Mouse (Mus musculus) adipocyte (in vitro differentiated cells): ENCODE results near the gene Zfp64.

ENCODE experiments used
- DNase-seq: peaks from one replicate; pipeline ENCODE4 v3.0.0-alpha.2; 2016; ENCODE audit warnings: low spot score

The Zfp64 gene

DNA sequence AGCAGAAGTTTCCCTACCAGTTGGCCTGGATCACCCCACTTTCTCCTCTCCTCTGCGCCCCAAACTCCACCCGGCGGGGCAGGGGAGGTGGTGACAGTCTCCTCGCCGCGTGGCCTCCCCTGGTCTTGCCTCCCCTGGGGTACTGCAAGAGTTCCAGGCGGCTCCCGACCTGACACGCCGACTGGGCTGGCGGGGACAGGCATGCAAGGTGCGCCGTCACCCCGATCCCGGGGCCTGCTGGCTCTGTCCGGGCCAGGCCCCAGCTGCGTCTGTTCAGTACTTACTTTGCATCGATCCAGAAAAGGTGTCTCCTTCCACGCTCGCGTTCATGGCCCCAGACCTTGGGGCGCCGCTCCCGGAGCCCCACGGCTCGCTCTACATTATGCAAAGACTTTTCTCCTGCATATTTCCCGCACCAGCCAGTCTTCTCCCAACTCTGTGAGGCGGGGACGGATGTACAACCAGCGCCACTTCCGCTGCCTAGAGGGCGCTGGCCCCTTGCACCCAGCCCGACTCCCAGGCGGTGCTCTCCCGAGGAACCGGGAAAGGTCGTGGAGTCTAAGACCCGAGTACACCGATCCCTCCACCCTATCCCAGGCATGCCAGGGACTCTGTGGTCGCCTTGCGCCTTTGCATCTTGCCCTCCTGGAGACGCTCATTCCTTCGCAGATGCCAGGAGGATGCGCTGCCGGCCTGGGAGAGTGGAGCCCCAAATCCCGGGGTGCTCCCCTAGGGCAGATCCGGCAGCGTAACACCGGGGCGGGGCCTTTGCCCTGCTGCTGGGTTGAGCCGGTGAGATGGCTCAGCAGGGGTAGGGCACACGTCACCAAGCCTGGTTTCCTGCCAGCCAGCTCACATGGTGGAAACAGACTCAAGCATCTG is at the start of gene Zfp64:
TSS of gene Zfp64 (minus strand) at position 753 of the 882 bp plus-strand sequence.
- peak; percentile 94 for DNase-seq

DNA sequence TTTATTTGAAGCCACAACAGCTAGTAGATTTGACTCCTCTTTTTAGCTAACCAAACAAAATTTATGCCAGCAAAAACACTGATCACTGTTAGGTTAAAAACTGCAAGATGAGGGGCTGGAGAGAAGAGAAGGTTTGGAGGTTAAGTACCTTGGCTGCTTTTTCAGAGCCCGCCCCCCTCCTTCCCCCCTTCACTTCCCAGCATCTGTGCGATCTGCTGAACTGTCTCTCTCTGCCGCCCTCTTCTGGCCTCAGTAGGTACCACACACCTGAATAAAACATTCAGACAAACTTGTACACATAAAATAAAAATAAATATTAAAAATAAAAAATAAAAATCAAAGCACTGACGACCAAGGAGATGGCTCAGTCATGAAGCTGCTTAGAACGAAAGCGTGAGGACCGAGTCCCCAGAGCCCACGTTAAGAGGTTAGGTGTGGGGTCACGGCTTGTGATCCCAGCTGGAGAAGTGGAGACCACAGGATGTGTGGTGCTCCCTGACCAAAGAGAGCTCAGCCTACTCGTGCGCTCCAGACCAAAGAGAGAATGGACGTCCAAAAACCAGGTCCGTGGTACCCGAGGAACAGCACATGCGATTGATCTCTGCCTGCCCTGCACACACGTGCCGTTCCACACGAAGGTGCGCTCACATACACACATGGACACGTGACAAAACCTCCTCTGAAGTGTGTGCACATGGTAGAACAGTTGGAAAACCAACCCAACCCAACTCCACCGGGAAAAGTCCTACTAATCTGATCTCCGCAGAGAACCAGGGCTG is 37.4 kb upstream of the Zfp64 start:
- DNase-seq: no peak

DNA sequence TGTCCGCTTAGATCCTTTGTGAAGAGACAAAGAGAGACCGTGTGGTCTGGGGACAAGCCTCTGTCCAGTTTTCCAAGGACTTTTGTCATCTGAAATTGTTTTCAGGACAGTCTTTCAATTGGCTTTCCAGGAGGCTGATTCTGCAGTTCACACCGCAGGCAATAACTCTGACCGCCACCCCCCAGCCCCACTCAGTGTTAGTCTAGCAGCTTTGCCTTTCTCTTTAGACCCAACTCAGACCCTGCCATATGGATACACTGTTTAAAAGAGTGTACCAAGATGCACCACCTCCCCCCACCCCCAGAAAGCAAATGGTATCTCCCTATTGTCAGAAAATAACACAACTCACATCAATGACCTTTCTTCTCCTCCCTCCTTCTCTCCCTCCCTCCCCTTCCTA is 35.6 kb upstream of the Zfp64 start:
- DNase-seq: no peak

DNA sequence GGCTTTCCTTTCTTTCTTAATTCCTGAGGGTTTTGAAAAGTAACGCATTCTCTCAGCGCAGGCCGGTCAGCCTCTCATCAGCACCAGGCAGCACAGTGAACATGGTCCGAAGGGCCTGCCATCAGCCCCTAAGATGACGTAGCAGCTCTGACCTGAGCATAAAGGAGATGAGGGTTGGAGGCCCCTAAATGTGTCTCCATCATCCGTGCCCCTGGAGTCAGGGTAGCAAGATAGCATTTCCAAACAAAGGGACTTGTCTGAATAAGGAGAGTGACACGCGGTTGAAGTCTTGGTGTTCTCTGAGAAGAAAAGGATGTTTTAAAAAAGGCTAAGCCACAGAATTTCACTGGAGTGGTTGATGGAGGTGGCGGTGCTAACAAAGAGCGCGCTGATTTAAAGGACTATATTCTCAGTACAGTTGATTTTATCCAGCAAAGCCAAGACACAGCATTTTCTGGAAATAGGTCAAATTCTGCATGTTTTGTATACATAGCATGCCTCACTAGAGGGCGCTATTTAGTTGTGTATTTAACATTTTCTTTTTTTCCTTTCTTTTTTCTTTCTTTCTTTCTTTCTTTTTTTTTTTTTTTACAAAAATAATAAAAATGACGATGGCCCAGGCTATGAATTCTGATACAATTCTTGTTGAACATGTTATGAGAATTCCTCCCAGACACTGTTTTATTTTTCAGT is 34.8 kb upstream of the Zfp64 start:
- peak; percentile 75 for DNase-seq

DNA sequence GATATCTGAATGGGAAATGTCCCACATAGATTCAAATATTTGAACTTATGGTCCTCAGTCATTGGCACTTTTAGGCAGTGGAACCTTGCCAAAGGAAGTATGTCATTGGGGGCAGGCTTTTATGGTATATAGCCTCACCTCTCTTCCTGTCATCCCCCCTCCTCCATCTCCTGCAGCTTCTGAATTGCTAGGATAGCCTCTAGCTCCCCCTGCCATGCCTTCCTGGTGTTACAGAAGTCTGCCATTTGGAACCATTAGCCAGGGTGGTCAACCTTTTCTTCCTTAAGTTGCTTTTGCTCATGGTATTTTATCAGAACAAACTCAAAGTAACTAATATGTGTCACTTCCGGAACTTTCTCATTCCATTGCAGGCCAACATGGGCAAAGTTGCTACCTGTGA is 32.7 kb upstream of the Zfp64 start:
- no peak for DNase-seq

DNA sequence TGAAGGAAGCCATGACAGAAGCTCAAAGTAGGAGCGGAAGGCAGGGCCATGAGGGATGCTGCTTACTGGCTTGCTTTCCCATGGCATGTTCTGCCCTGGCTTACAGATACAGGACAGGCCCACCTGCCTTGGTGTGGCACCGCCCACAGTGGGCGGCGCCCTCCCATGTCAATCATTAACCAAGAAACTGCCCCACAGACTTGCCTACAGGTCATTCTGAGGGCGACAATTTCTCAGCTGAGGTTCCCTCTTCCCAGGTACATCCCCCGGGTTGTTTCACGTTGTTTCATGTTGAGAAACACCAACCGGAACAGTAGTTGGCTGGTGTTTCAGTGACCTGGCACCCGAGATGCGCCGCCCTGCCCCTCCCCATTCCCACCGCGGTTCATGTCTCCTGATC is 32.0 kb upstream of the Zfp64 start:
- DNase-seq: no peak

DNA sequence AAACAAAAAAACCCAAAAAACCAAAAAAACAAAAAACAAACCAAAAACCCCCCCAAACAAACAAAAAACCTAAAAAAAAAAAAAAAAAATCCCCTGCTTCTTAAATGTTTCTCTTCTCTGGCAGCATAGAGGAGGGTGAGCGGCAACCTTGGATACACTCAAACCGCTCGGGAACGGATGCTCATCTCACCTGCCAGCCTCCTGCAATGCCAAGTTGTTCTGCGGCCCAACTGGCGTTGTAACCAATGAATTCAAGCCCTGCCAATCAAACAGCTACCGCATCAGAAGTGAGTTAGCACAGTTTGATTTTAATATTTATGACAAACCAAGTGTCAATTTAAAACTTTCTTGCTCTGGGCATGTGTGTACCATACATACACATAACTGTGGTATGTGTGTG is 26.6 kb upstream of the Zfp64 start:
- no peak for DNase-seq

DNA sequence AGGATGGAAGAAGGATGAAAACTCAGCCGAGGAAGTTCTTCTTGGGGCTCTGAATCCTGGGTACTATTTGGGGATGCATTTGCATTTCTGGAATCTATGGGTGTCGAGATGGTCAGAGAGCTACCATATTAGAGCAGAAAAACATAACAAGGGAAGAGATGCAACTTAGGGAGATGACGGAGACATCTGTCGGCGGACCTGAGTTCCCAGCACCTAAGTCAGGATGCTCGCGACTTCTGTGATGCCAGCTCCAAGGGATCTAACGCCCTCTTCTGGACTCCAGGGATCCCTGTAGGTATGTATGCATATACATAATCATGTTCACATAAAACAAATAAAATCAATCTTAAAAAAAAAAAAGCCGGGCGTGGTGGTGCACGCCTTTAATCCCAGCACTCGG is 26.1 kb upstream of the Zfp64 start:
- DNase-seq: no peak

DNA sequence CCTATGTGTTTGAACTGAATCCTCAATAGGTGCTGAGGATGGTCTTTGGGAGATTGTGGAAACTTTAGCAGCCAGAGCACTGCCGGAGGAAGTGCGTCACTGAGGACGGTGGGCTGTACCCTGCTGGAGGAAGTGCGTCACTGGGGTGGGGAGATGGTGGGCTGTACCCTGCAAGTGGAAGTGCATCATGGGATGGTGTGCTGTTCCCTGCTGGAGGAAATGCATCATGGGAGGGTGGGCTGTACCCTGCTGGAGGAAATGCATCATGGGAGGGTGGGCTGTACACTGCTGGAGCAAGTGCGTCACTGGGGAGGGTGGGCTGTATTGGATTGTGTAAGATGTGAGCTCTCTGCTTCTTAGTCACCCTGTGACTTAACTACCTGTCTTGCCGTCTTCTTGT is 25.5 kb upstream of the Zfp64 start:
- DNase-seq: no peak

DNA sequence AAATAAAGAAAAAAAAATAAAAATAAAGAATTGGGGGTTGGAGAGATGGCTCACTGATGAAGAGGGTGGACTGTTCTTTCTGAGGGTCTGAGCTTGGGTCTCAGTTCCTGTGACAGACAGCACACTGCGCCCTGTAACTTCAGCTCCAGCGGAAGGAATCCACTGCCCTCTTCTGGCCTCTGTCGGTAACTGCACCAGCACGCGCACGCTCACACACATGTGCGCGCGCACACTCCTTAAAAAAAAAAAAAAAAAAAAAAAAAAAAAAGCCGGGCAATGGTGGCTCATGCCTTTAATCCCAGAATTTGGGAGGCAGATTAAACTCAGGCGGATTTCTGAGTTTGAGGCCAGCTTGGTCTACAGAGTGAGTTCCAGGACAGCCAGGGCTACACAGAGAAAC is 24.4 kb upstream of the Zfp64 start:
- no peak for DNase-seq

DNA sequence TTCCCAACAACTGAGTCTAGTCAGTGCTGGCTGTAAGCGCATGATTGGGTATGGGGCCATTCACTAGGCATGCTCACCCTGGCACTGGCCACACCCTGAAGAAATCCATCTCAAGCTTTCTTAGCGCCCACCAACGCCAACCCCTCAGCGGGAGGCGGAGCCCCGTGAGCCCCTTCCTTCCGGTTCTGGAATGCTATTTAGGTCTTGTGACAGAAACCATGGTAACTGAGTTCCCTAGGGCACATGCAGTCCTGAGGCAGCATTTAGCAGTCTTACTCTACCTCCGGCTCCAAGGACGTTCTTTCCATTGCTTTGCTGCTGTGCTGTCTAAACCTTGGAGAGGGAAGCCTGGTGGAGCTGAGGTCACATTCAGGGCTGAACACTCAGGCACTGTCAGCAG is 22.6 kb upstream of the Zfp64 start:
- DNase-seq: no peak

DNA sequence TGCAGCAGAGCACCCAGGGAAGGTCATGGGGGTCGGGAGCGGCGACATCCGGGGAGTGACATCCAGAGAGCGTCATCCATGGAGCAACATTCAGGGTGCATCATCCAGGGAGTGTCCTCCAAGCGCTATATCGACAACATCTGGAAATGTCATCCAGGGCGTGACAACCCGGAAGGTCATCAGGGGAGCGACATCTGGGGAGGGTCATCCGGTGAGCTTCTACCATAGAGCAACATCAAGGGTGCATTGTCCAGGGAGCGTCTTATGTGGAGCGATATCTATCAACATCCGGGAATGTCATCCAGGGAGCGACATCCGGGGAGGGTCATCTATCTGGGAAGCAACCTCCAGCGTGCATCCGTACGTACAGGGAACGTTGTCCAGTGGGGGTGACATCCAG is 14.7 kb upstream of the Zfp64 start:
- no peak for DNase-seq

DNA sequence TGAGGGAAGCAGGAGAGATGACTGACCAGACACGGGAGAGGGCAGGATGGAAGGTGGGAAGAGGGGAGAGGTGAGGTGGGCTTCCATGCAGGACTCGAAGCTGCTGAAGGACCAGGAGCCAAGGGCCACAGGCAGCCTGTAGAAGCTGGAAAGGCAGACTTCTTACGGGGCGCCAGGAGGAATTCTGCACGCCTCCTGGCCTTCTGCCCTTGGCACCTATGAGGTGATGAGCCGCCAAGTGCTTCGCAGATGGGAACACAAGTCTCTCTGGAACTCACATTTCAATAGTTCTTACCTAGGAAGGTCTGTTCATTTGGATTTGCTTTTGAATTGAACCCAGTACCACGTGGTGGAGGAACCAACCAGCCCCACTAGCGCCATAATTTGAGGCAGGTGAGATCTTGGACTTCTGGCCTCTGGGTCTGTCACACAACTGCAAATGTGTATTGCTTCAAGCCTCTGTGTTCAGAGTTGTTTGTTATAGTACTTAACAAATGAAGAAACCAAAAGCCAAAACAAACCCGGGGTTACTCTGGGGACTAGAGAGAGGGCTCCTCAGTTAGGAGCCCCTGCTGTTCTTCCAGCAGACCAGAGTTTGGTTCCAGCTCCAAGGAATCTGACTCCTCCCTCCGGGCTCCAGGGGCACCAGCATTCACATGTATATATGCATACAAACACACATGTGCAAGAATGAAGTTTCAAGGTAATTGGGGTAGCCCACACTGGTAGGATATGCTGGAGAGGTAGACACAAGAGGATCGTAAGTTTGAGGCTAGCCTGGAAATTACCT is 12.9 kb upstream of the Zfp64 start:
- no peak for DNase-seq

DNA sequence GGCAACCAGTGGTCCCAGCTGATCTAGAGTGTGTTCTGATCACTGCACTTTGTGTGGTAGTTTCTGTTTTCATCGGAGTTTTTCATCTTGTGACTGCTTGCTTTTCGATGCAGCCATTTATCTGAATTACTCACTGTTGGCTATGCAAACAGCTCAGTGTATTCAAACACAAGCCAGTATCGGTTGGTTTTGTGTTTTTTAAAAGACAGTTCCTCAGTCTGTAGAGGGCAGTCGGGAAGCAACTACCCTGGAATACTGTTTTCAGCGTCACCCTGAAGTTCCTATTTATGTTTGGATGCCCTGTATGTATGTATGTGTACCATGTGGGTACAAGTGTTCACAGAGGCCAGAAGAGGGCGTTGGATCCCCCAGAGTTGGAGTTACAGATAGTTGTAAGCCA is 11.1 kb upstream of the Zfp64 start:
- no peak for DNase-seq

DNA sequence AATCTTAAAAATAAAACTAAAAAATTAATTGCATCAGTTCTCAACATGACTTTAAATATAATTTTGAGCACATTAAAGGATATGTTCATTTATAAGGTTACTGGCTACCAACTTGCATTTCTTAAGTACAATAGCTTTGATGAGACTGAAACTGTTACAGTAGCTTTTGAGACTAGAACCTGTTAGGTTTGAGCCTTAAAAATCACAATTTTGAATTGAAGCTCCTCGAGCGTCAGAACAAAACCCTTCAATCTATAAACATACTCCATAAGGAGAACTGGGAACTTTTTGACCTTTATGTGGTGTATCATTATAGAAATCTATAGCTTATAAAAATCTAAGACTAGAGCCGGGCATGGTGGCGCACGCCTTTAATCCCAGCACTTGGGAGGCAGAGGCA is 9.5 kb upstream of the Zfp64 start:
- no peak for DNase-seq

DNA sequence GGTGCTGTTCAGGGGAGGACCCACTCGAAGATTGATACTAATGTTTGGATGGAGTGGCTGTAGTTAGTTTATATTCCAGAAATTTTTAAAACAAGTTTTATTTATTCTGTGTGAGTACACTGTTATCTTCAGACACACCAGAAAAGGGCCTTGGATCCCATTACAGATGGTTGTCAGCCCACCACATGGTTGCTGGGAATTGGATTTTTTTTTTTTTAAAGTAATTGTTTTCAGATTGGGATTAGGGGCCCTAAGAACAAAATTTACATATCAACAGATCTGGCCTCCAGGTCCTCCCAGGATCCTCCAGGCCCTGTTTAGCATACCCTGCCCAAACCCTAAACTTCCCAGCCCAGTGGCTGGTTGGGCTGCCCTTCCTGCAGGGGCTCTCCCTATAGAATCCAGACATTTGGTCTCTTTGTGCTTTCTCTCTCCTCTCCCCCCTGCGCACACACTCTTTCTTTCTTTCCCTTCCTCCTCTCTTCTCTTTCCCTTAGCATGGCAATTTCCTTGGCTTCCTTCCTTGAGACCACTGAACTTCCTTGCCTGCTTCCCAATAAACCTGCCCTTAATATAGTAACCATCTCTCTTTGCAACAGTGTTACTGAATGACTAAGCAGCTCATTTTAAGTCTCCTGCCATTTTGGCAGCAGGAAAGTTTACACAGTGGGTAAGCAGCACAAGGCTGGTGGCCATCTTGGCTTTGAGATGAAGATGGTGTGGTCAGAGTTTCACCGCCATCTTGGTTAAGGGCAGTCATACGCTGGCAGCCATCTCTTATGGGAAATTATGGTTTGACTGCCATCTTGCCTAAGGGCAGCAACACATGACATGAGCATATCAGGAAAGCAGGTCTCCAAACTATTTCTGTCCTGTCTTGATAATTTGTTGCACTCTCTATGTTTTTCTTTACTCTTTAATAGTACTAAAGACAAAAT is 6.6 kb upstream of the Zfp64 start:
- no peak for DNase-seq

DNA sequence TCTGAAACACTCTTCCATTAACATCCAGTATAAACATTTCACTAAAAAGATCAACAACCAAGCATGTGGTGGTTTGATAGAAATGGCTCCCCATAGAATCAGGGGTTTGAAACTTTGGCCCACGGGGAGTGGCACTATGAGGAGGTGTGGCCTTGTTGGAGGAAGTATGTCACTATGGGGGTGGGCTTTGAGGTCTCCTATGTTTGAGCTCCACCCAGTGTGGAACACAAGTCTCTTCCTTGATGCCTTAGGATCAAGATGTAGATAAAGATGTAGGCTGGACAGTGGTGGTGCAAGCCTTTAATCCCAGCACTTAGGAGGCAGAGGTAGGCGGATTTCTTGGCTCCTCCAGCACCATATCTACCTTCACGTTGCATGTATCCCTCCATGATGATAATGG is 5.4 kb upstream of the Zfp64 start:
- no peak for DNase-seq

DNA sequence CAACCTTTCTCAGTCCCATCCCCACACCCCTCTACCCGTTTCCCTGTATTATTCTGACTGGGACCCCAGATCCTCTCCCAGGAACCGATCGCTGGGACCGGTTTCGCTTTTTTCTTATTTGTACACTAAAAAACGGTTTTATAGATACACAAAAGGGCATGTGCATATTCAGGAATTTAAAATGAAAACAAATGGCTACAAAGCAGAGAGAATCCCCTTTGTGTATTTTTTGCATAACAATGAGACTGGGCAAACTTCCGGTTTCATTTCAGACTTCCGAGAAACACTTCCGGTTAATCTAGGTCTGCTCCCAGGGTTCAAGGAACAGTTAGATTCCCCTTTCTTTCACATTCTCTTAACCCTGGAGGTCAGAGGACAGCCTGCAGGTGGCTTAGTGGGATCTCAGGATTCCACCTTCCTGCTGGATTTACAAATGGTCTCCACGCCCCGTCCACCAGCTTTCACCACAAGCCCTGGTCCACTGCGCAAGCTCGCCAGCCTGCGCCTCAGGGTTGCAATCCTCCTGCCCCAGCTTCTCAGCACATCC is 4.0 kb upstream of the Zfp64 start:
- DNase-seq: no peak

DNA sequence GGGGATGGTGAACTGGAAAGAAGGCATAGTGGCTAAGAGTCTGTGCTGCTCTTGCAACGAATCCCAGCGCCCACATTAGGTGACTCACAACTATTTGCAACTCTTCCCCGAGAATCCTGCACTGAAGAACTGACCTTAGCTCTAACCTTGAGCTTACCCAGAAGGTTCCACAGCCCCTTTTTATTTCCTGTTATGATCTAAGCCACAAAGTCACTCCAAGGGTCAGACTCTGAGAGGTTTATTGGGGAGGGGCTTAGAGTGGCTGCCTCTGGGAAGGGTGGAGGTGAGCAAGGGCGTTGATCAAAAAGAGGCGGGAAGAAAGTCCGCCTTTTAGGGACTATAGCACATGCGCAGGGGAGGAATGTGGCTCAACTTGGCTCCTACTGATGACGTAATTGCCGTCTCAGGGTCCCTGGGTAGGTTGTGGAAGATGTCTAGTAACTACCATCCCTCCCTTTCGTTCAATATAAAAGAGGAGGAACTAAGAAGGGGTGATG is 511 bp upstream of the Zfp64 start:
- no peak for DNase-seq

DNA sequence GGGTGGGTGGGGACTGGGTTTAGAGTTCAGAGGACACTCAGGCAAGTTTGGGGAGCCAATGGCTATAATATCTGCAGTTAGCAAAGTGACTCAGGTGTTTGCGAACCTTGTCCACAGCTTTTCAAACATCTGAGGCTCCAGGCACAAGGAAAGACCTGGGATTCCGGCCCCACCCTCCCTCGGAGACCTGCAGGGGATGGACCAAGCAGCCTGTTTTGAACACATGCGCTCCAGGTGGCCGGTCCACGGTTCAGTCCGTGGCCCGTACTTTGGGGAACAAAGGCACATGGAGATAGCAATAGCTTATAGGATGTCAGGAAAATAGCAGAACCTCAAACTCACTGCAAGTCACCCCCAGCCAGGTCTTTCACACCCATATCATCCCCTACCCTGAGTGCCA is 1.0 kb downstream of the Zfp64 start:
- peak; percentile 7 for DNase-seq
